Mouse (Mus musculus) monocyte, adult 59 days (primary cell): ENCODE measurements around the gene Tfam. TPM values are rescaled to one million over a fixed set of nuclear protein-coding genes. Genes with fewer than 3 reads are reported as not detected.

ENCODE experiments used
- total RNA-seq, 2 experiments: library from RNA; stranded (reverse); gene quantifications; one replicate each; pipeline ENCODE4 v1.2.4; 2023

Gene Tfam
- total RNA-seq: 10 to 100 TPM; 19.1 to 35.2 TPM

DNA sequence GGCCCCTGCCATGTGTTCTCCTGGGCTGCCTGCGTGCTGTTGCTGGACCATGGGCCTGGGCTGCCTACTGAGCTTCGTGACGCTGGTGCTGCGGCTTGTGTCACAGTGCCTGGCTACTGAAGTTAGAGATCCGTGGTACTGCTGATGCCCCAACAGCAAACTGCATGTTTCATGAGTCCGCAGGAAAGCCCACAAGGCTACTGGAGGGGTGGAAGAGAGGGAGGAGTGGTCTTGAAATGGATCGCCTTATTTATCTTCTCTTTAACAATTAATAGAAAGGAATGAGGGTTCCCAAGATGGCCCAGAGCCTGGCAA is at the start of gene Tfam:
TSS of gene Tfam (minus strand) at position 41 of the 315 bp plus-strand sequence.

GRCm38 (mm10) chr10:71285126-71285580 is 47.1 kb upstream of the Tfam start, which contains the start of gene Ube2d1:
Gene Ube2d1 (minus strand): TSS chr10:71285262.

Other genes starting within 250 kb of the Tfam start
- under 1 TPM in 1 of 2 experiments, not detected in 1; 0.24 TPM for gene Bicc1, start 78.6 kb downstream of the Tfam start, total RNA-seq
- 10 to 100 TPM; 37.2 to 38.1 TPM for gene Ube2d1, start 47.0 kb upstream of the Tfam start, total RNA-seq
- 10 to 100 TPM; 12.1 to 16.6 TPM for gene Cisd1, start 106.7 kb upstream of the Tfam start, total RNA-seq
- 10 to 100 TPM; 86.5 to 99.5 TPM for gene Ipmk, start 109.5 kb upstream of the Tfam start, total RNA-seq